Mouse (Mus musculus) forebrain, embryonic 14.5 days (tissue): ENCODE data around the gene Rapgefl1. TPM values are rescaled to one million over a fixed set of nuclear protein-coding genes. Genes with fewer than 3 reads are reported as not detected.

Source experiments
- ATAC-seq: fragments of 200-750 bp; cut with Nextera tagmentation; 2 replicates; pipeline ENCODE4 v1.8.0; 2017; ENCODE audit warnings: mild to moderate bottlenecking, moderate library complexity
- DNase-seq: peaks from one replicate; pipeline ENCODE4 v3.0.0-alpha.2; 2015; ENCODE audit warnings: low spot score
- H3K27ac ChIP-seq: fragments of 300-500 bp; sonication (generic); 2 replicates; pipeline ENCODE4 v1.5.1; 2014; ENCODE audit warnings: low read depth, mild to moderate bottlenecking, control low read depth, low read length, moderate library complexity
- H3K27me3 ChIP-seq: fragments of 300-500 bp; sonication (generic); replicated peaks from 2 replicates; pipeline ENCODE4 v1.6.1; 2014; ENCODE audit warnings: low read length, control low read depth, mixed read lengths; ENCODE audit not compliant: control insufficient read depth, insufficient read depth
- H3K36me3 ChIP-seq: fragments of 300-500 bp; sonication (generic); 2 replicates; pipeline ENCODE4 v1.6.1; 2014; ENCODE audit warnings: low read length, control low read depth; ENCODE audit not compliant: control insufficient read depth, insufficient read depth
- H3K4me1 ChIP-seq: fragments of 300-500 bp; sonication (generic); 2 replicates; pipeline ENCODE4 v1.6.1; 2014; ENCODE audit warnings: antibody characterized with exemption, low read length, control low read depth; ENCODE audit not compliant: control insufficient read depth, insufficient read depth
- H3K4me2 ChIP-seq: fragments of 300-500 bp; sonication (generic); 2 replicates; pipeline ENCODE4 v1.6.1; 2014; ENCODE audit warnings: mild to moderate bottlenecking, control low read depth, low read length
- H3K4me3 ChIP-seq: fragments of 300-500 bp; sonication (generic); 2 replicates; pipeline ENCODE4 v1.5.1; 2014; ENCODE audit warnings: low read depth, low read length, control low read depth
- H3K9ac ChIP-seq: fragments of 300-500 bp; sonication (generic); 2 replicates; pipeline ENCODE4 v1.6.1; 2014; ENCODE audit warnings: mild to moderate bottlenecking, low read length, control low read depth, moderate library complexity
- H3K9me3 ChIP-seq: fragments of 300-500 bp; sonication (generic); replicated peaks from 2 replicates; pipeline ENCODE4 v1.6.1; 2016; ENCODE audit warnings: low read length, control low read depth, mixed read lengths; ENCODE audit not compliant: control insufficient read depth
- WGBS: fragments of 180-500 bp; shearing (Covaris S2); extraction: QIAGEN DNeasy Blood & Tissue Kit; methylation state at CpG from one replicate; pipeline ENCODE4 v1.1.7; 2014; 5-methylcytosine and 5-hydroxymethylcytosine counted together
- polyA plus RNA-seq: library from polyadenylated mRNA; unstranded; fragments of >200 nt; fragmentation: Nextera tagmentation; extraction: Ambion mirVana; gene quantifications from 2 replicates; pipeline ENCODE4 v1.2.1, GENCODE M21; 2014

The Rapgefl1 gene
- polyA plus RNA-seq, 1 experiment from 2014 or later = 3.0 TPM

GRCm38 (mm10) chr11:98846865-98847604 lies 10.4 kb downstream of the Rapgefl1 start:
- Histone ChIP-seq H3K36me3 (no peaks in the 10 kb centered on the region), H3K4me3 (no peak overlapping the region), H3K9me3 (no peaks in the 10 kb centered on the region), H3K4me2 (no peak overlapping the region), H3K9ac (no peak overlapping the region), H3K27me3 (no peaks in the 10 kb centered on the region), H3K4me1 (peaks cover 8% of the 10 kb centered on the region; the same call in 1 of the 2 replicates), H3K27ac (no peak overlapping the region)
- 74% methylated on average over 19 of the region's 19 CpGs for WGBS
- DNase-seq = no peak
- no peak for ATAC-seq

GRCm38 (mm10) chr11:98849196-98849894 lies 12.8 kb downstream of the Rapgefl1 start:
- no peak overlapping the region for H3K4me2 ChIP-seq
- 10% methylated on average over 19 of the region's 19 CpGs for WGBS
- DNase-seq = peak; percentile 23

DNA sequence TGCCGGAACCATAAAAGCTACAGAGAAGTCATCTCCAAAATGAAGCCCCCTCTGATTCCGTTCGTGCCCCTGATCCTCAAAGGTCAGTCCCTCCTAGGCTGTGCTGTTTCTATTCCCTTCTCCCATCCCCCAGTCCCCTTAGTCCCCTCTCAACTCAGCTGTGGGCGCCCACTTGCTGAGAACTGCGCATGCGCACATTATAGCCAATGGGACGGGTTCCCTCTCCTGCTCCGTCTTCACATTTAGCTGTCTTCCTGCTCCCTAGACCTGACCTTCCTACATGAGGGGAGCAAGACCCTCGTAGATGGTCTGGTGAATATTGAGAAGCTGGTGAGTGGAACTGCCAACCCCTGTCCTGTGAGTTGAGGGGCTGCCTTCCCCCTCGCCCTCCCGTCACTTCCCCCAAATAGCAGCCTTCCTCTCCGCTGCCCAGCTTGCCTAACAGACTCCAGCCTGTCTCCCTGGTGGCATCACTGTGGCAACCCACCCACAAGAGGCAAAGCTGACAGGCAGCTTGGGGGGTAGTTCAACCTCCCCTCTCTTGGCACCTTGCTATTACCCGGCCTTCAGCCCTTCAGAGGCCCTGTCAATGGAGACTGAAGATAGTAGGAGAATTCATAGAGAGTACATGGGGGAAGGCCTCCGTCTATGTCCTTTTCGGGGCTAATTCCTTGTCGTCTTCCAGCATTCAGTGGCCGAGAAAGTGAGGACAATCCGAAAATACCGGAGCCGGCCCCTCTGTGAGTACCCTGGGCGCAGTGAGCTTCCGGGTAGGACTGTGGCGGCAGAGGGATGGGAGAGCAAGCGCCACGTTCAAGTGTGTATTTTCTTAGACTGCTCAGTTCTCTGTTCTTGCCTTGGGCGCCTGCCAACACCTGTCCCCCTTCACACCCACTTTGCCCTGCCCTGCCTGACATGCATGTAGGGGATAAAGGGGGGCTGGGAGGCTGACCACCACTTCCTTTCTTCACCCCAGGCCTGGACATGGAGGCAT lies 13.8 kb downstream of the Rapgefl1 start:
- peak overlapping the region; percentile 24 for H3K4me2 ChIP-seq
- ATAC-seq (peak; percentile 55; the same call in 1 of the 2 replicates), DNase-seq (peak; percentile 70)
- H3K9me3 ChIP-seq = no peaks in the 10 kb centered on the region
- H3K27ac ChIP-seq = no peak overlapping the region
- H3K9ac ChIP-seq = no peak overlapping the region
- H3K27me3 ChIP-seq = no peaks in the 10 kb centered on the region
- no peak overlapping the region for H3K4me3 ChIP-seq
- H3K4me1 ChIP-seq = peaks cover 8% of the 10 kb centered on the region; the same call in 1 of the 2 replicates
- H3K36me3 ChIP-seq = no peaks in the 10 kb centered on the region
- WGBS = 59% methylated on average over 26 of the region's 26 CpGs

More at GRCm38 (mm10) chr11:98849196-98849894, 12.8 kb downstream of the Rapgefl1 start:
- H3K36me3 ChIP-seq = no peaks in the 10 kb centered on the region
- H3K27ac ChIP-seq = no peak overlapping the region
- ATAC-seq = no peak
- H3K4me1 ChIP-seq = peaks cover 8% of the 10 kb centered on the region; the same call in 1 of the 2 replicates
- H3K27me3 ChIP-seq = no peaks in the 10 kb centered on the region
- H3K4me3 ChIP-seq = no peak overlapping the region
- no peaks in the 10 kb centered on the region for H3K9me3 ChIP-seq
- H3K9ac ChIP-seq = no peak overlapping the region

- Histone ChIP-seq H3K27ac (no peak overlapping the region), H3K4me2 (no peak overlapping the region), H3K27me3 (no peaks in the 10 kb centered on the region), H3K9ac (no peak overlapping the region), H3K36me3 (no peaks in the 10 kb centered on the region), H3K4me1 (peaks cover 8% of the 10 kb centered on the region; the same call in 1 of the 2 replicates), H3K9me3 (no peaks in the 10 kb centered on the region), H3K4me3 (no peak overlapping the region)
- ATAC-seq (no peak), DNase-seq (no peak)
- 89% methylated on average over 8 of the region's 8 CpGs for WGBS
These were observed 17.5 kb downstream of the Rapgefl1 start for GRCm38 (mm10) chr11:98854116-98854515.

- no peak overlapping the region for H3K9ac ChIP-seq
- ATAC-seq = no peak
- WGBS = 92% methylated on average over 2 of the region's 2 CpGs
These were observed 18.1 kb downstream of the Rapgefl1 start for GRCm38 (mm10) chr11:98854659-98855058.

GRCm38 (mm10) chr11:98858759-98859731 lies 22.5 kb downstream of the Rapgefl1 start:
- DNase-seq = peak; percentile 92
- H3K4me2 ChIP-seq = no peak overlapping the region
- 36% methylated on average over 14 of the region's 14 CpGs for WGBS
- H3K4me1 ChIP-seq = 0 out of 2 replicates have a peak, but pooled peaks cover 3% of the 10 kb centered on the region
- no peak overlapping the region for H3K9ac ChIP-seq
- no peak overlapping the region for H3K27ac ChIP-seq
- ATAC-seq = peak; percentile 54; the same call in 1 of the 2 replicates
- H3K27me3 ChIP-seq = no peaks in the 10 kb centered on the region
- no peaks in the 10 kb centered on the region for H3K9me3 ChIP-seq
- no peaks in the 10 kb centered on the region for H3K36me3 ChIP-seq
- H3K4me3 ChIP-seq = no peak overlapping the region

More at GRCm38 (mm10) chr11:98854659-98855058, 18.1 kb downstream of the Rapgefl1 start:
- Histone ChIP-seq H3K4me1 (peaks cover 2% of the 10 kb centered on the region; the same call in 1 of the 2 replicates), H3K27ac (no peak overlapping the region), H3K27me3 (no peaks in the 10 kb centered on the region), H3K4me3 (no peak overlapping the region), H3K4me2 (no peak overlapping the region), H3K9me3 (no peaks in the 10 kb centered on the region), H3K36me3 (no peaks in the 10 kb centered on the region)
- no peak for DNase-seq

DNA sequence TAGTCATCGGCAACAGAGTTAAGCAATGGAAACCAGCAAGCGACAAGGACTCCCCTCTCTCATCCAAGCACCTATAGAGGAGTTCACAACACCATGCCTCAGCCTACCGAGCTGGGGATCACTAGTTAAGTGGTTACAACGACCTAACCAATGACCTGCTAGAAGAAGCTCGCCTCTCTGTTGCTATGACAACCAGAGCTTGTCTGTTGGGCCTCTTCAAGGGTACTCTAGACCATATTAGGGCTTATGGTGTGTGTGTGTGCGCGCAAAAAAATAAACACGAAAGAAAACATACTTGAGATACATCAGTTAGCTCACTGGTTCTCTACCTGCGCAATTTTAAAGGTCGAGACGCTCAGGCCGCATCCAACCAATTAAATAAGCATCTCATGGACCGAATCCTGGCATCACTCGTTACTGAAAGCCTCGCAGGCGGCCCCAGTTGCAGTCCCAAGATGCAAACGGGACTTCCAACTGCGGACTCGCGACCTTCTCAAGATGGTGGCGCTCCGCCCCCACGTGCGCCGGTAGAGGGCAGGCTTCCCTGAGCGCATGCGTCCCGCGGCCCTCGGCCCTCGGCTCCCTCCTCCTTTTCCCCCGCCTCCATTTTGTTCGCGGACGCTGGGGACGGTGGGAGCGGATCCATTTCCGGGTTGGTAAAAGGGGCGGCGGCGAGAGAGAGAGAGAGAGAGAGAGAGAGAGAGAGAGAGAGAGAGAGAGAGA lies 26.6 kb downstream of the Rapgefl1 start, which contains the start of gene Wipf2:
Gene Wipf2 (plus strand): TSS at position 611 of the 723 bp plus-strand sequence.
- H3K27ac ChIP-seq = peak within 1 kb of the TSS; percentile 93
- H3K36me3 ChIP-seq = peaks cover 18% of the 10 kb centered on the region; the same call in 1 of the 2 replicates
- peak; percentile 98 for DNase-seq
- 8% methylated on average over 38 of the region's 41 CpGs for WGBS
- peak within 1 kb of the TSS; percentile 72 for H3K9ac ChIP-seq
- peaks cover 8% of the 10 kb centered on the region for H3K4me1 ChIP-seq
- H3K4me2 ChIP-seq = peak within 1 kb of the TSS; percentile 67
- H3K27me3 ChIP-seq = no peaks in the 10 kb centered on the region
- ATAC-seq = peak; percentile 92
- H3K9me3 ChIP-seq = no peaks in the 10 kb centered on the region
- H3K4me3 ChIP-seq = peak within 1 kb of the TSS; percentile 62
